Mouse (Mus musculus) MEL (cell line): Measurements from ENCODE around the gene Nptxr.

ENCODE experiments used
- CTCF ChIP-seq, 3 experiments: IDR thresholded peaks in 2 of 3; conservative IDR thresholded peaks in 1 of 3; 2 replicates each; pipeline ENCODE4 v1.5.1; 2011 to 2012; ENCODE audit warnings: low read length in 3 of 3, low read depth in 2 of 3, mild to moderate bottlenecking in 2 of 3, improper control_type of control experiment in 1 of 3, inconsistent platforms in 1 of 3, mixed read lengths in 1 of 3, moderate library complexity in 1 of 3; ENCODE audit not compliant: control insufficient read depth in 1 of 3, insufficient read depth in 1 of 3, poor library complexity in 1 of 3, severe bottlenecking in 1 of 3
- ELF1 ChIP-seq: IDR thresholded peaks from 2 replicates; pipeline ENCODE4 v1.6.1; 2014; ENCODE audit warnings: low read depth, mild to moderate bottlenecking, inconsistent platforms, low read length, improper control_type of control experiment, moderate library complexity
- EP300 ChIP-seq, 2 experiments: IDR thresholded peaks; 2 replicates each; pipeline ENCODE4 v1.6.1; 2011; ENCODE audit warnings: improper control_type of control experiment in 2 of 2, low read length in 2 of 2, low read depth in 1 of 2, mild to moderate bottlenecking in 1 of 2
- MAX ChIP-seq: IDR thresholded peaks from 2 replicates; pipeline ENCODE4 v1.6.1; 2011; ENCODE audit warnings: low read length, improper control_type of control experiment
- ZKSCAN1 ChIP-seq: IDR thresholded peaks from 2 replicates; pipeline ENCODE4 v1.6.1; 2012; ENCODE audit warnings: low read depth, mild to moderate bottlenecking, inconsistent platforms, low read length, improper control_type of control experiment, moderate library complexity

DNA sequence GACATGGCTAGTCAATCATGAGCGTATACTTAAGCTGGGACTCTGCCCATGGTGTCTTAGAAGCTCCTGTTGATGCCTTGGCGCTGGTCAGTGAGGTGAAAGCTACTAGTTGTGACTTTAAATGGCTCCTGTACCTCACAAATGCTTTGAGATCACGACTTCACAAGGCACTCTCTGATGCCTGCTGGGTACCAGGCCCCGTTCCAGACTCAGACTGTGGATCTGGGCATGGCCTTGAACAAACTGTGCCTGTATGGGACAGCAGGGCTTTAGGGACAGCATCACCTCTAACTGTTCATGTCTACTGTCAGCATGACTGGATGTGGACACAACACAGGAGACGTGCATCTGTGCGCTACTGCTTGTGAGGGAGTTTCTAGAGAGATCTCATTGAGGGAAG lies 13.7 kb downstream of the Nptxr start:
- TF ChIP-seq CTCF (IDR thresholded peaks at IDR 0.05 in 2 of 3, conservative IDR thresholded peaks at IDR 0.05 in 1 of 3; ENCODE audit: control insufficient read depth in 1 of 3, insufficient read depth in 1 of 3, low read depth in 2 of 3, low read length in 3 of 3, poor library complexity in 1 of 3, severe bottlenecking in 1 of 3): no peak
- TF ChIP-seq EP300 (IDR thresholded peaks at IDR 0.05; ENCODE audit: low read depth in 1 of 2, low read length in 2 of 2): no peak
- TF ChIP-seq ZKSCAN1: no peak
- no peak for TF ChIP-seq ELF1
- no peak for TF ChIP-seq MAX
